Mouse (Mus musculus): ENCODE results near the gene Gpt2. TPM values are rescaled to one million over a fixed set of nuclear protein-coding genes. Genes with fewer than 3 reads are reported as not detected.

Gpt2 gene
- polyA plus RNA-seq, 1 experiment from 2014 or later: 35.4 TPM

- no peaks in the 10 kb centered on the region for H3K36me3 ChIP-seq (ENCODE audit: control insufficient read depth, insufficient read depth, low read length)
- H3K27ac ChIP-seq (ENCODE audit: low read depth, low read length): no peak overlapping the region
- no peak for DNase-seq (ENCODE audit: low spot score)
- no peak for ATAC-seq (ENCODE audit: low FRiP score)
- no peak overlapping the region for H3K4me3 ChIP-seq (ENCODE audit: low read depth, low read length)
- no peaks in the 10 kb centered on the region for H3K27me3 ChIP-seq (ENCODE audit: control insufficient read depth, insufficient read depth, low read length)
- H3K4me2 ChIP-seq (replicated peaks; ENCODE audit: low read depth, low read length): no peak overlapping the region
- 93% methylated on average over 2 of the region's 2 CpGs for WGBS
- H3K9me3 ChIP-seq (ENCODE audit: control insufficient read depth, low read length): no peaks in the 10 kb centered on the region
- no peaks in the 10 kb centered on the region for H3K4me1 ChIP-seq (replicated peaks; ENCODE audit: control insufficient read depth, insufficient read depth, low read length)
- no peak overlapping the region for H3K9ac ChIP-seq (ENCODE audit: low read depth, low read length)
These were observed 44.0 kb downstream of the Gpt2 start for GRCm38 (mm10) chr8:85536332-85536731.

- DNase-seq (ENCODE audit: low spot score): no peak
- Histone ChIP-seq H3K27me3 (ENCODE audit: control insufficient read depth, insufficient read depth, low read length) (no peaks in the 10 kb centered on the region), H3K9ac (ENCODE audit: low read depth, low read length) (no peak overlapping the region), H3K4me2 (replicated peaks; ENCODE audit: low read depth, low read length) (no peak overlapping the region), H3K36me3 (ENCODE audit: control insufficient read depth, insufficient read depth, low read length) (0 out of 2 replicates have a peak, but pooled peaks cover 6% of the 10 kb centered on the region), H3K4me1 (replicated peaks; ENCODE audit: control insufficient read depth, insufficient read depth, low read length) (no peaks in the 10 kb centered on the region), H3K4me3 (ENCODE audit: low read depth, low read length) (no peak overlapping the region), H3K27ac (ENCODE audit: low read depth, low read length) (no peak overlapping the region), H3K9me3 (ENCODE audit: control insufficient read depth, low read length) (no peaks in the 10 kb centered on the region)
- no peak for ATAC-seq (ENCODE audit: low FRiP score)
- WGBS: 97% methylated on average over 1 of the region's 1 CpGs
These were observed 59.6 kb downstream of the Gpt2 start for GRCm38 (mm10) chr8:85551934-85552333.

- Histone ChIP-seq H3K27me3 (ENCODE audit: control insufficient read depth, insufficient read depth, low read length) (no peaks in the 10 kb centered on the region), H3K9me3 (ENCODE audit: control insufficient read depth, low read length) (no peaks in the 10 kb centered on the region), H3K4me3 (ENCODE audit: low read depth, low read length) (peak overlapping the region; percentile 92), H3K4me2 (replicated peaks; ENCODE audit: low read depth, low read length) (peak overlapping the region; percentile 81), H3K36me3 (ENCODE audit: control insufficient read depth, insufficient read depth, low read length) (0 out of 2 replicates have a peak, but pooled peaks cover 2% of the 10 kb centered on the region), H3K4me1 (replicated peaks; ENCODE audit: control insufficient read depth, insufficient read depth, low read length) (no peaks in the 10 kb centered on the region), H3K27ac (ENCODE audit: low read depth, low read length) (peak overlapping the region; percentile 84), H3K9ac (ENCODE audit: low read depth, low read length) (peak overlapping the region; percentile 89)
- ATAC-seq (ENCODE audit: low FRiP score) (peak; percentile 91), DNase-seq (ENCODE audit: low spot score) (peak; percentile 46)
- 1% methylated on average over 58 of the region's 66 CpGs for WGBS
These were observed 62.2 kb downstream of the Gpt2 start for GRCm38 (mm10) chr8:85554391-85555180.

GRCm38 (mm10) chr8:85555181-85556145, 63.1 kb downstream of the Gpt2 start, which contains the start of gene Dnaja2:
Gene Dnaja2, minus strand, starts transcription at chr8:85555344.
- H3K36me3 ChIP-seq (ENCODE audit: control insufficient read depth, insufficient read depth, low read length): 0 out of 2 replicates have a peak, but pooled peaks cover 2% of the 10 kb centered on the region
- ATAC-seq (ENCODE audit: low FRiP score) (peak; percentile 95), DNase-seq (ENCODE audit: low spot score) (peak; percentile 97)
- H3K4me1 ChIP-seq (replicated peaks; ENCODE audit: control insufficient read depth, insufficient read depth, low read length): no peaks in the 10 kb centered on the region
- H3K9ac ChIP-seq (ENCODE audit: low read depth, low read length): peak within 1 kb of the TSS; percentile 89
- 2% methylated on average over 49 of the region's 77 CpGs for WGBS
- H3K4me2 ChIP-seq (replicated peaks; ENCODE audit: low read depth, low read length): peak within 1 kb of the TSS; percentile 81
- H3K27me3 ChIP-seq (ENCODE audit: control insufficient read depth, insufficient read depth, low read length): no peaks in the 10 kb centered on the region
- no peaks in the 10 kb centered on the region for H3K9me3 ChIP-seq (ENCODE audit: control insufficient read depth, low read length)
- H3K4me3 ChIP-seq (ENCODE audit: low read depth, low read length): peak within 1 kb of the TSS; percentile 92
- peak within 1 kb of the TSS; percentile 84 for H3K27ac ChIP-seq (ENCODE audit: low read depth, low read length)

- H3K4me2 ChIP-seq (replicated peaks; ENCODE audit: low read depth, low read length): no peak overlapping the region
- 78% methylated on average over 2 of the region's 2 CpGs for WGBS
- no peak overlapping the region for H3K9ac ChIP-seq (ENCODE audit: low read depth, low read length)
- no peaks in the 10 kb centered on the region for H3K36me3 ChIP-seq (ENCODE audit: control insufficient read depth, insufficient read depth, low read length)
- no peaks in the 10 kb centered on the region for H3K4me1 ChIP-seq (replicated peaks; ENCODE audit: control insufficient read depth, insufficient read depth, low read length)
- no peak for DNase-seq (ENCODE audit: low spot score)
- no peaks in the 10 kb centered on the region for H3K27me3 ChIP-seq (ENCODE audit: control insufficient read depth, insufficient read depth, low read length)
- no peak overlapping the region for H3K4me3 ChIP-seq (ENCODE audit: low read depth, low read length)
- no peak for ATAC-seq (ENCODE audit: low FRiP score)
- no peaks in the 10 kb centered on the region for H3K9me3 ChIP-seq (ENCODE audit: control insufficient read depth, low read length)
- no peak overlapping the region for H3K27ac ChIP-seq (ENCODE audit: low read depth, low read length)
These were observed 64.7 kb downstream of the Gpt2 start for GRCm38 (mm10) chr8:85556986-85557600.

GRCm38 (mm10) chr8:85557601-85557986, 65.2 kb downstream of the Gpt2 start:
- Histone ChIP-seq H3K4me3 (ENCODE audit: low read depth, low read length) (no peak overlapping the region), H3K27me3 (ENCODE audit: control insufficient read depth, insufficient read depth, low read length) (no peaks in the 10 kb centered on the region), H3K36me3 (ENCODE audit: control insufficient read depth, insufficient read depth, low read length) (no peaks in the 10 kb centered on the region), H3K27ac (ENCODE audit: low read depth, low read length) (no peak overlapping the region), H3K4me2 (replicated peaks; ENCODE audit: low read depth, low read length) (no peak overlapping the region), H3K9ac (ENCODE audit: low read depth, low read length) (no peak overlapping the region), H3K9me3 (ENCODE audit: control insufficient read depth, low read length) (no peaks in the 10 kb centered on the region), H3K4me1 (replicated peaks; ENCODE audit: control insufficient read depth, insufficient read depth, low read length) (no peaks in the 10 kb centered on the region)
- DNase-seq (ENCODE audit: low spot score) (no peak), ATAC-seq (ENCODE audit: low FRiP score) (no peak)
- WGBS: 81% methylated on average over 3 of the region's 3 CpGs

- no peak overlapping the region for H3K4me3 ChIP-seq (ENCODE audit: low read depth, low read length)
- no peak overlapping the region for H3K27ac ChIP-seq (ENCODE audit: low read depth, low read length)
- H3K36me3 ChIP-seq (ENCODE audit: control insufficient read depth, insufficient read depth, low read length): no peaks in the 10 kb centered on the region
- no peaks in the 10 kb centered on the region for H3K9me3 ChIP-seq (ENCODE audit: control insufficient read depth, low read length)
- H3K27me3 ChIP-seq (ENCODE audit: control insufficient read depth, insufficient read depth, low read length): no peaks in the 10 kb centered on the region
- WGBS: 95% methylated on average over 1 of the region's 1 CpGs
- ATAC-seq (ENCODE audit: low FRiP score): no peak
- no peak overlapping the region for H3K4me2 ChIP-seq (replicated peaks; ENCODE audit: low read depth, low read length)
- H3K9ac ChIP-seq (ENCODE audit: low read depth, low read length): no peak overlapping the region
- H3K4me1 ChIP-seq (replicated peaks; ENCODE audit: control insufficient read depth, insufficient read depth, low read length): no peaks in the 10 kb centered on the region
- no peak for DNase-seq (ENCODE audit: low spot score)
These were observed 66.8 kb downstream of the Gpt2 start for GRCm38 (mm10) chr8:85559201-85559600.

- DNase-seq (ENCODE audit: low spot score): no peak
- WGBS: 70% methylated on average over 2 of the region's 2 CpGs
These were observed 67.6 kb downstream of the Gpt2 start for GRCm38 (mm10) chr8:85559966-85560365.

More at GRCm38 (mm10) chr8:85559966-85560365, 67.6 kb downstream of the Gpt2 start:
- no peaks in the 10 kb centered on the region for H3K4me1 ChIP-seq (replicated peaks; ENCODE audit: control insufficient read depth, insufficient read depth, low read length)
- H3K4me3 ChIP-seq (ENCODE audit: low read depth, low read length): no peak overlapping the region
- H3K9me3 ChIP-seq (ENCODE audit: control insufficient read depth, low read length): no peaks in the 10 kb centered on the region
- H3K4me2 ChIP-seq (replicated peaks; ENCODE audit: low read depth, low read length): no peak overlapping the region
- no peak for ATAC-seq (ENCODE audit: low FRiP score)
- H3K27ac ChIP-seq (ENCODE audit: low read depth, low read length): no peak overlapping the region
- no peaks in the 10 kb centered on the region for H3K36me3 ChIP-seq (ENCODE audit: control insufficient read depth, insufficient read depth, low read length)
- H3K9ac ChIP-seq (ENCODE audit: low read depth, low read length): no peak overlapping the region
- H3K27me3 ChIP-seq (ENCODE audit: control insufficient read depth, insufficient read depth, low read length): no peaks in the 10 kb centered on the region
